Mouse (Mus musculus): ENCODE data around the gene H3f3a.

DNA sequence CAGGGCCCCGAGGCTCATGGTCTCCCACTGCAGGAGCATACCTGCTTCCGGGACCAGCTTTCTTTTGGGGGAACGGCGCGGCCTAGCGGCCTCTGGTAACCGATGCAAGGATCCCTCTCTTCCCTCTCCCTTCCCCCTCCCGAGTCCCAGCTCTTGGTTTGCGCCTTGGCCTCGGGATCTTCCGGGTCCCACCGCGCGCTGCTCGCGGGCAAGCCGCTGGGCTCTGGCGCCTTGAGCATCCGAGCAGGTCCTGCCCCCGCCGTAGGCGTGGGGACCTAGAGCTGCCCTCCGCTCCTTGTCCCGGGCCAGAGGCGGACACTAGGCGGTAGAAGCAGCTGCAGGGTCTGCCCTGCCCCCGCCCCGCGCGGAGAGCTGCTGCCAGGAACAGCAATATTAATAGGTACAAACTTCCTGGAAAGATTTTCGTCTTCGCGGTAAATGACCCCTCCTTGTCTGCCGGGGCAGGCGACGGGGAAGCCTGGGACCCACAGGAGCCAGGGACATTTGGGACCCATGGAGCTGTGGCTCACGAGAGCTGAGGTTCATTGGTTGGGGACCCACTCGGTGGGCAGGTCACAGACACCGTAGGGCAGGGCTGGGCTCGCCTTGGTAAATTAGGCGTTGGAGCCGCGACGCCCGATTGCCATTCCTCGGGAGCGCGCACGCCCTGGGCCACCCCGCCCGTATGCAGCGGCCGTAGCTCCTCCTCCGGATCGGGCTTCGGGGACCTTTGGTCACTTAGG, 35.9 kb downstream of the H3f3a start:
- TF ChIP-seq CTCF (IDR thresholded peaks at IDR 0.05; ENCODE audit: low read depth) (peak; percentile 66), EP300 (IDR thresholded peaks at IDR 0.05; ENCODE audit: low read depth) (no peak)
